Mouse (Mus musculus) ES-Bruce4 (cell line): ENCODE results near the gene Ptgds.

Experiments
- CTCF ChIP-seq: IDR thresholded peaks from one replicate; pipeline ENCODE4 v1.8.1; 2011; ENCODE audit warnings: low read depth, low read length
- EP300 ChIP-seq: IDR thresholded peaks from 2 replicates; pipeline ENCODE4 v1.6.1; 2011; ENCODE audit warnings: low read depth, low read length; ENCODE audit not compliant: insufficient read depth

- TF ChIP-seq CTCF (no peak), EP300 (no peak)
Observed at GRCm38 (mm10) chr2:25427256-25427655, 42.6 kb downstream of the Ptgds start.
